Mouse (Mus musculus) WW6 (cell line): Measurements from ENCODE around the gene Samsn1.
"Not testable (repeated sequence)": the region's sequence is repeated elsewhere in the genome, so short reads cannot be mapped to it uniquely, and the experiment has no call there.

Experiments
- DNase-seq: peaks from one replicate; pipeline ENCODE4 v3.0.0-alpha.2; 2013; ENCODE audit warnings: low read depth, low spot score

Gene Samsn1

DNA sequence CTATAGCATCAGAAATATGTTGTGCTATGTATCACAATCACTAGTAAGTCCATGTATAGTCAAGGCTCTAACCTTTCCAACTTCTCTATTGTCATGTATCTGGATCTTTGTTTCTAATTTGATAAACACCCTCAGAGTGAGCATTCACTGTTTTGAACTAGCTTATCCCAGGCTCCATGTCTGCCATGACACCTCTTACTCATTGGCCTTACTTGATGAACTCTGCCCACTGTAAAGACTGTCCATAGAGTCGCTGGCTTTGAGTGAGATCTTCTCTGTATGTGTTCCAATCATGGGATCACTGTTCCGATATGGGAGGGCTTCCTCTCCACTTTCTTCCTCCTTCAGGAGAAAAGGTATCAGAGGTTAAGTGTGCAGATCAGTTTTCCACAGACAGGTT, 143.2 kb downstream of the Samsn1 start:
- DNase-seq: no peak

DNA sequence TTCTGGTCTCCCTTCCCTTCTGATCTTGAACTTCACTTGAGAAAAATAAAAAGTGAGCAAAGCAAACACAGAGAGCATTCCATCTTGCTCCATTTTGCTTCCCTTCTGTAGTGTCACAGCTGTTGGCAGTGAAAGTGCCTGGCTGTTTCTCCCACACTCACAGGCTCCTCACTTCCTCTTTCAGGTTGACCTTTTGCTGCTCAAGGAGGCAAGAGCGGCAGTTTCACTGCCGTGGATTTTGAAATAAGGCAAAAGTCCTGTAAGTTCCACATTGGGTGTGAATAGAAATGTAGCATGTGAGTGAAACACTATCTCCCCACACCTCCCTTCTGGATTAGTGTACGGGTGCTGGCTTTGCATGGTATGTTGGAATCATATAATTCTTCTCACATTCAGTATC, 144.9 kb downstream of the Samsn1 start:
- no peak for DNase-seq

DNA sequence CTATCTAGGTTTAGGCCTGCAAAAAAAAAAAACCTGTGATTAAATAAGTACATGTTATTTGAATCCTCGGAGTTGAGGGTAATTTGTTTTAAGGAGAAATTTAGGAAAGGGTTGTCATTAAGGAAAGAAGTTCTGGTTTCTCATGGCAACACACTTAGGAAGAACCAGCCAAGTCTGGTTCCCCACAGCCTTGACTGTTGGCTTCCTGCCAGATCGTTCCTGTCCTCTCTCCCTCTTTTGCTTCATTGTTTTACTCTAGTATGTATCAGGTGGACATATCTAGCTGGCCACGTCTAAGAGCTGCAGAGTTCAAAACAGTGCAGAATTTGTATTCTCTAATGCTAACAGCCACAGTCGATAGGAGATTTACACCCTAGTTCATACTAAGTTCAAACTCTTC, 146.2 kb downstream of the Samsn1 start:
- no peak for DNase-seq

DNA sequence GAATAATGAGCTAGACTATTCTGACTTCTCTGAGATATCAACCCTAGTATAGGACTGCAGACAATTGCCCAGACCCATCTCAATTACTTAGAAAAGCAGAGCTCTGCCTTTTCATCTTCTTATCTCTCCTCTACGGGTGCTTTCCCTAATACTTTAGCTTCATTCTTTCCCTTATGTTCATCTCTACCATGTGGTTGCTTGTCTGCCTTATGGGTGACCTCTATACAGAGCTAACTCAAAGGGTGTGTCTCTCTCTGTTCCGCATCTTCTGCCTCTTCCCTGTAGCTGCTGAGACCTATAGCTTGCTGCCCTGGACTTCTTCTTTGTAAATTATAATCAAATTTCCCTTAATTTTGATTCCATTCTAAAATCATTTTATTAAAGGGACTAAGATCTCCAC, 147.6 kb downstream of the Samsn1 start:
- DNase-seq: no peak

DNA sequence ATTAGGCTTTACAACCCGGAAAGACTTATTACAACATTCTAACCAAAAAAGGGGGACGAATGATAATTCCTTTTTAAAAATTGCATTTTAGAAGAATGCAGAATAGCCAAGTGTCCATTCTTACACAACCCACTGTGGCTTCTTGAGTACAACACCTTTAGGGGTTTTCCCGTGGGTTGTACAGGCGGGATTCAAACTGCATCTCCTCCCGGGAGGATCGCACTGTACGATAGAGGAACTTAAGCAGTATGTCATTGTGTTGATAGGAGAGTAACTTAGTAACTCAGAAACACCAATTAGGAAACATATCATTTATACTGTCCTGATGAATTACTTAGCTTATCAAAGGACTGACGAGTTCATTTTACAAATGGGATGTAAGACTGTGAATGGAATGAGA, 149.8 kb downstream of the Samsn1 start:
- no peak for DNase-seq

GRCm38 (mm10) chr16:75867400-75867799, 154.7 kb downstream of the Samsn1 start:
- DNase-seq: no peak

DNA sequence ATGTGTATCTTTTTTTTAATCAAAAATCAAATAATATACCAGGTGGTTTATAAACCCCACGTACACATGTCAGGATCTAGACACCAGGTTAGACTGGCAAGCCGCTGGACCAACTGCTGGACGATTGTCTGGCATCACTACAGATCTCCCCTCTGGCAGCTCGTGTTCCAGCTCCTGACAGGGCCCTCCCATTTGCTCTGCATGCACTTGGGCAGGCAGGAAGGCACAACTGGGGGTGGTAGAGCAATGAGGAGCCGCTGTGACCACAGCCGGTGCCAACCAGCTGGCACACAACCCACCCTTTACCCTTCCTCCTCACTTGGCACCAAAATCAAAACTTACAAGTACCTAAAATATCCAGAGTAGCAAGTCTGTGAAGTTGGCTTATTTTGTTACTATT, 156.6 kb downstream of the Samsn1 start:
- no peak for DNase-seq

GRCm38 (mm10) chr16:75864673-75865072, 157.4 kb downstream of the Samsn1 start:
- no peak for DNase-seq

DNA sequence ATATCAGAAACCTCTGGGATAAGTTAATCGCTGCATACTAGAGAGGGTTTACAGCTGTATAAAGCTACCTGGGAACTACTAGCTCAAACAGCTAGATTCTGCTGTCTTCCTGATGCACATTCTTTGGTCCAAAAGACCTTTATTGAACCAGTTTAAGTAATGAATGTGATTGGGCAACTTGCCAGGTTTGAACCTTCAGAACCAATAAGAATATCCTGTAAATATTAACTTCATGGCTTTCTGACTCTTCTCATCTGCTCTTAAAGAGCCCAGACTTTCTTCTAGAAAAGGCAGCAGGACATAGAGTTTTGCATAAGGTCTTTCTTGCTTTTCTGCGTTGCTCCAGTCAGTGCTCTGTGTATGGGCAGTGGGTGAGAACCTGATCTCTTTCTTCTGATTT, 165.7 kb downstream of the Samsn1 start:
- no peak for DNase-seq

- no peak for DNase-seq
These were observed 166.7 kb downstream of the Samsn1 start for GRCm38 (mm10) chr16:75855402-75855801.

DNA sequence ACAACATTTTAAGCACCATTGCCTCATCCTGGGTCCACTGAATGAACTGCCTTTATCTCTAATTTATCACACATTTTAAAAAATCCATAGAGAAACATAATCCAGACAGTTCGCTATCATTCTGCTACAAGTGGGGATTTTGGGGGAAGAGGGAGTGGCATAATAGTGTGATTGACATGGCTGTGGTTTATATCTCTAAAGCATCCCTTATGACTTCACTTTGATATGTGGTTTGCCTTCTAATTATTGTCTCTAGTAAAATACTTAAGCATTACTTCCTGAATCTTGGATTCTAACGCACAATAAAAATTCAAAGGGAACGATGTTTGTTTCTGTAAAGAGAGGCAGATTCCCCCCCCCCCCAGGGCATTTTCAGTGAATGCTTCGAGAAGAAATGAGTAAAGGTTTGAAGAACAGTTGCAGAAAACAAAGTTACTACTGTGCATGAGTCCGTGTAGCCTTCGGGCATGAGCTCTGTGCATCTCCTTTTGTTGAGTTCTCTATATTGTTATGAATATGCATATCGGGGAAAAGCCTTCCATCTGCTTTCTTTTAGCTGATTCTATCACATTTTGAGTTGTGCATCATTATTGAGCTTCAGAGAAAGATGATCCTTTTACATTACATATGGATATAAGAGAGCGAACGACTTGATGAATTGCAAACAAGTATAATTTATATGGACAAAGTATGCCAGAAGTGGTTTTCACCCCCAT, 168.4 kb downstream of the Samsn1 start:
- no peak for DNase-seq

DNA sequence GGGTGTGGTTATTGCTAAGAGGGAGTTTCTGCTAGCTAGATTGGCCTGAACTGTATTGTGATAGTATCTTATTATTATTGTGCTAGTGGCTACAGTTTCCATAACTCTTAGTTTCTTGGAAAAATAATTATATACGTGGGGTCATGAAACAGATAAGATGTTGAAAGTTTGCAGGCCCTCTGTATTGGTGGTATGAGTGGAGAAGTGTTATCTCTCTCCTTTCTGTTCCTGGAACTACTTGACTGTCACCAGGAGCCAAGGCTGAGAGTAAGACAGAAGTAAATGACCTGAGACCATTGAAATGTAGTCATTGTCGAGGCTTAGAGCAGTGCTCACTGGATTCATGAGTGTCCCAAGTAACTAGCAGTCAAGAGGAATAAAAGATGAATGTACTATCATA, 169.6 kb downstream of the Samsn1 start:
- DNase-seq: no peak

GRCm38 (mm10) chr16:75849039-75849438, 173.0 kb downstream of the Samsn1 start:
- DNase-seq: no peak

- DNase-seq: no peak
These were observed 178.4 kb downstream of the Samsn1 start for GRCm38 (mm10) chr16:75843653-75844062.

- no peak for DNase-seq
These were observed 179.1 kb downstream of the Samsn1 start for GRCm38 (mm10) chr16:75843031-75843430.

DNA sequence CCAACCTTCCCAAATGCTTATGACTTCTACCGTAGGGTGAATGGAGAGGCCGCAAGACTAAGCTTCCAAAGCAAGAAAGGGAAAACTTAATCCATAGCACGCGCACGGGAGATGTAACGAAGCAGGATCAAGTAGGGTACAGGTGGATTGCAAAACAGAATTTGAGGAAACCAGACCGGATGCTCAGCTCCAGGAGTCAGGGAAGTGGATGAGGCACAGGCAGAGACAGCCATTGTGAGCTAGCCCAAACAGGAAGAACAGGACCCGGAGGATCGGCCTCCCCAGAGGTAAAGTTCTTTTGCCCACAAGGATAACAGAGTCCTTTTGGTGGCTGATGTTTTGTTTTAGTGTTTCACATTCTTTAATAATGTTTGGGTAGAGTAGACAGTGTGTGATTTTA, 179.5 kb downstream of the Samsn1 start:
- DNase-seq: no peak

DNA sequence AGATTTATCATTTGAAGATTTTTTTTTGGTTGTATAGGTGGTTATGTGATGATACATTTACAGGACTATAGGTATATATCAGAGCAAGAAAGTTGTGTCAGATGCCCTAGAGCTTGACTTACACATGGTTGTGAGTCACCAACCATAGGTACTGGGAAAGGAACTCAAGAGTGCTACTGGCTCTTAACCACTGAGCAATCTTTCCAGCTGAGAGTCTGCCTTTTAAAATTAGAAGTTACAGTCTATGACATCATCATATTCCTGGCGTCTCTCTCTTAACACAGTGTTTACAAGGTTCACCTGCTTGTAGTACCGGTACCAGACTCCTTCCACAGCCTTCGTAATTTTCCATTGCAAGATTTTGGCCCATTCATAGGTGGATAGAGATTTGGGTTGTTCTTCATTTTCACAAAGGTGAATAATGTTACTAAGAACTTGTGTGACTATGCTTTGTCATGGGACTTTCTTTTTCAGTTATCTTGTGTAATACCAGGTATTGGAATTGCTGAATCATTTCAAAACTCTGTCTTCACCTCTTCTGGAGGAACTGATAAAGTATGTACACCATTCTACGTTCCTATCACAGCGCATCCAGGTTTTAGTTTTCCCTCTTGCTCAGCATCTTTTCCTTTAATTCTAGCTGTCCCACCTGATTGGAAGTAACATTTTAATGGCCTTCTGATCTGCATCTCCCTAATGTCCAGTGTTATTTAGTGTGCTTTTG, 184.2 kb downstream of the Samsn1 start:
- no peak for DNase-seq

GRCm38 (mm10) chr16:75831390-75831789, 190.7 kb downstream of the Samsn1 start:
- DNase-seq: no peak

- not testable (repeated sequence) for DNase-seq
These were observed 195.1 kb downstream of the Samsn1 start for GRCm38 (mm10) chr16:75826949-75827348.

DNA sequence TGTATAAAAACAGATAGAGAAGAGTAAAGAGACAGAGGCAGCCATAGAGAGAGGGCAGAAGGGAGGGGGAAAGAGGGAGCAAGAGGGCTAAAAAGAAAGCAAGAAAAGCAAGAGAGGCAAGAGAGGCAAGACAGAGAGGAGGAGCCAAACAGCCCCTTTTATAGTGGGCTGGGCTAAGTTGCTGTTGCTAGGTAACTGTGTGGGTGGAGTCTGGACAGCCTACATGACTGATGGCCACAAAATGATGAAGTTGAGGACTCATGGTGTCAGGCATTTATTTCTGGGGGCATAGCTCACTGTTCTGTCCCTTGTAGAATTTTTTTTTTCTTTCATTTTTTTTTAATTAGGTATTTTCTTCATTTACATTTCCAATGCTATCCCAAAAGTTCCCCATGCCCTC, 195.6 kb downstream of the Samsn1 start:
- DNase-seq: no peak

- no peak for DNase-seq
These were observed 198.9 kb downstream of the Samsn1 start for GRCm38 (mm10) chr16:75823226-75823625.

DNA sequence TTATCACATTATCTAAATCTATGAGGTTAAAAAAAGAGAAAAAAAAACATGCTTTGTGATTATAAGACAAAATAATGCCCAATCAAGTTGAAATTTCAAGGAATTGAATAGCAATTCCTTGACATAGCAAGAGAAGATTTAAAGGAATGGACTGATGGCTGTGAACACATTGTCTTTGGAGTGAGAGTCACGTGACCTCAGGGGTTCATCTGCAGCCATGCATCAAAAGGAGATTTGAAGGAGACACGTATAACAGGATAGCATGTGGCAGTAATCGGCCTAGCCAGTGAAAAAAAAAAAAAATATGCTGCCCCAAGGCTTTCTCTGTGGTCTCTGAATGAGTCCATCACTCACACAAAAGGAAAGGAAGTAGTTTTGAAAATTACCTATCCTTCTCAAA, 201.1 kb downstream of the Samsn1 start:
- DNase-seq: no peak
